Mouse (Mus musculus): ENCODE data around the gene Kcnk4. TPM values are rescaled to one million over a fixed set of nuclear protein-coding genes. Genes with fewer than 3 reads are reported as not detected.

The Kcnk4 gene
- total RNA-seq, 4 experiments from 2014 or later: 13.4 to 23.1 (median 15.8) TPM

DNA sequence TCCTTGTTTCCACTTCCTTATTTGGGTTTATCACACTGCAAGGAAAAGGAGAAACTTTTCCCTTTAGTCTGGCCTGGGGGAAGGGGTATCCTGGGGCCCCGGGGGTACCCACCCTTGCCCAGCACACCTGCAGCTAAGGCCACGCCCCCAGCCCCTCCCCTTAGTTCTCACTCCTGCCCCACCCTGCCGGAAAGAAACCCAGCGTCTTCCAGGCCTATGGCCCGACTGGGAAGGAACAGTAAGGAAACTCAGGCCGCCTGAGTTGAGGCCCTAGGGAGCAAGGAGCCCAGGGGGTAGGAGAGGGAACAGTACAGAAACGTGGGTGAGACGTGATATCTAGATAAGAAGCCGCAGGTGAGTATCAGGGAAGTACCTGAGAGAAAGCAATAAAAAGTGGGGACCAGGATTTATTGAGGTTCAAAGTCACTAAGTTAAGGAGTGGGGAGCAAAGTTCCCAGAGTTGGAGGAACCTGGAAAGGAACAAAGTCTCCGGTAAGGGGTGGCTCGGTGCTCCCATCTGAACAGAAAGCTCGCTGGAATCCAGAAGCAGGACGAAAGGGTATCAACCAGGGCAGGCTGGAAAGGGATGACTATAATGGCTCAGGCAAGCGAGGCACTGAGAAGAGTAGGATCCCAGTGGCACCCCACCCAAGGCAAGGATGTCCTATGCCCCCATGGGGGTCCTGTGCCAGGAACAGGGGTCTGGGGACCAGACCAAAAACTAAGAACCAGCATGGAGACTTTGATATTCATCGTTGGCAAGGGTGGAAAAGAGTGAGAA is 34.4 kb upstream of the Kcnk4 start:
- DNase-seq (ENCODE audit: low spot score in 2 of 2): no peak

GRCm38 (mm10) chr19:6956461-6956860 is 22.1 kb upstream of the Kcnk4 start:
- DNase-seq (ENCODE audit: low spot score in 2 of 2): no peak

- no peak for DNase-seq (ENCODE audit: low spot score in 2 of 2)
Observed at GRCm38 (mm10) chr19:6955424-6955823, 21.1 kb upstream of the Kcnk4 start.

- DNase-seq (ENCODE audit: low spot score in 2 of 2): no peak
Observed at GRCm38 (mm10) chr19:6954046-6954445, 19.7 kb upstream of the Kcnk4 start.

- no peak for DNase-seq (ENCODE audit: low spot score in 2 of 2)
Observed at GRCm38 (mm10) chr19:6952712-6953037, 18.4 kb upstream of the Kcnk4 start.

DNA sequence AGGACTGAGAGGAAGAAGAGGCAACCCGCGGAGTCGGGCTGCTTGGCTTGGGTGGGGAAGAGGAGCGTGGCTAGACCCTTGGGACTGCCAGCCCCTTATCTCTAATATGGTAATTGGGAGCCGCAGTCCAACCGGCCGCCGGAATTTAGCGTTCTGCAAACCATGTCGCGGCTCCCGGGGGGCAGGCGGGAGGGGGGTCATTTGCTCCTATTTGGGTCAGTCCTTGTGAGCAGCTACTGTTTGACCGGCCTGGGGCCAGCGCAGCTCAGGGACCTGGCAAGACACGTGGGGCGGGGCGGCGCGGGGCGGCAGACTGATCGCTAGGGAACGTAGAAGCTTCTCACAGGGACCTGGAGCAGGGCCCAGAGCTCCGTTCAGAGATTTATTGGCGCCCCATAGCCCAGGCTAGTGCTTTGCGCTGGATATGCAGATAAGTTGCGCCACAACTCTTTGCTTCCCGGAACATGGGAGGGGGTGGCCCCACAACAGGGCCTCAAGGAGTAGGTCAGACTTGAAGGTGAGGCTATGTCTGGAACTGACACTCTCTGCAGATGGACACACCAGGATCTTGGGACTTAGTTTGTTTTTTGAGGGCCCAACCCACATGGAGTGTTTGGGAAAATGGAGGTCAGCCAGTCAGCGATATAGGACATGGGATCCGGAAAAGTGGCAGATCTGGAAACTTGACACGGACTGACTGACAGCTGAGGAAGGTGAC is 17.8 kb upstream of the Kcnk4 start:
- DNase-seq (ENCODE audit: low spot score in 2 of 2): peak; percentile 72 to 83

GRCm38 (mm10) chr19:6951381-6951968 is 17.2 kb upstream of the Kcnk4 start:
- peak; percentile 94 to 96 for DNase-seq (ENCODE audit: low spot score in 2 of 2)

DNA sequence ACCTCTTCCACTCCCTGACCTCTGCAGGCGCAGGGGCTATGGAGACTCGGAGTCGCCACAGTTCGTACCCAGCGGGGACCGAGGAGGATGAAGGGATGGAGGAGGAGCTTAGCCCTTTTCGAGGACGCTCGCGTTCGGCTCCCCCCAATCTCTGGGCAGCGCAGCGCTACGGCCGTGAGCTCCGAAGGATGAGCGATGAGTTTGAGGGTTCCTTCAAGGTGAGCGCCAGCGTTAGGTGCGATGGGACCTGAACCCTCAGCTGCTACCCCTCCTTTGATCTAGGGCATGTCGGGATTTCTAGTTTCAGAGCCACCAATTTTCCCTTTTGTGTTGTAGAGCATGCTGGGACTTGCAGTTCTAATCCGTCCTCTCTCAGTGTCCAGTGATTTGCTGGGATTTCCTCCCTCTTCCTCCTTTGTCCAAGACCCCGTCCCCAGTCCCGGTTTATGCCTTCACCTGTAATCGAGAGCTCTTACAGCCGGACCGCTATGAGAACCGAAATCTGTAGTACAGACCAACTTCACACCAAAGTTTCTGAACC is 16.4 kb upstream of the Kcnk4 start:
- peak in 1 of 2 experiments; percentile 53 for DNase-seq (ENCODE audit: low spot score in 2 of 2)

DNA sequence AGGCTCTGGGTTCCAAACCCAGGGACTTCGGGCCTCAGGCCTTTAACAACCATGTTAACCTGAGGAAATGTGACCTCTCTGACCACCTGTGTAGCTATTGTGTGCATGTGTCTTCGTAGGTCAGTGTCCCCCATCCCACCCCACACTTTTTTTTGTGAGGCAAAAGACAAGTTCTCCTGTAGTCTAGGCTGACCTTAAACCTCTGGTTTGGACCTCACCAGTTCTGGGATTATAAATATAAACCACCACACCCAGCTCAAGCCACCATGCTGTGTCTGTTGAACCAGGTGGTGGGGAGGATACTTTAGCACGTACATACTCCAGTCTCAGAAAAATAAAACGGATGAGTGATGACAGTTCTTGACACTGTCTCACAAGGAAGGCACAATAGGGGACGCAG is 15.6 kb upstream of the Kcnk4 start:
- no peak for DNase-seq (ENCODE audit: low spot score in 2 of 2)

- no peak for DNase-seq (ENCODE audit: low spot score in 2 of 2)
Observed at GRCm38 (mm10) chr19:6949532-6949931, 15.2 kb upstream of the Kcnk4 start.

DNA sequence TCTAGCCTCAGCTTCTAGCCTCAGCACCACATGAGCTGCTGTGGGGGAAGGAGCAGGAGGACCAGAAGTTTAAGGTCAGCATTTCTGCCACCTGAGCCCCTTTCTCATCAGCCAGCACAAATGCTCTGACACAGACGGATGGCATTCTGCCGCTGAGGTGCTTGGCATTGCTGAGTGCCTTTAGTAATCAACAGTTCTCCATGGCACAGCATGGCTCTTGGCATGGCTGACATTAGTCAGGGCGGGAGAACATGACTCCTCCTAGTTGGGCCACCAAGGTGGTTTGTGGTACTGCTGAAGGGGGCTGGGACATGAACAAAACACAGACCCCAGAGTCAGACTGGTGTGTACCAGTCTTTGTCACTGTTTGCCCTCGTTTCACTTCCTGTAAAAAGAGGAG is 13.9 kb upstream of the Kcnk4 start:
- DNase-seq (ENCODE audit: low spot score in 2 of 2): no peak

DNA sequence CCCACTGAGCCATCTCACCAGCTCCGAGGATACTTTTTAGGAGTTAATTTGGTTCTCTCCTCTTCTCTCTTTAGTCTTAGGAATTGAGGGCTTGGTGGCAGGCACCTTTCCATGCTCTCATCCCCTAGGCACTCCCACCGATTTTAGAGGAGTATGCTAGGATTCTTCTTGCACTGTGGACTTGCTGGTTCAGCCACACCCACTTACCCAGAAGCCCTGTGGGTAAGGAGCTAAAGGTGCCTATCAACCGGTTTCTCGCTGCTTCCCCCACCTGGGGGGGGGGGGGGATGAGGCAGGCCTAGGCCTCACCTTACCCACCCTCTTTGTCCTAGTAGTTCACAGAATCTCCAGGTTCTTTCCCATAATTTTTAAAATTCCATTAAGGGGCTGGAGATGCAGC is 13.4 kb upstream of the Kcnk4 start:
- no peak for DNase-seq (ENCODE audit: low spot score in 2 of 2)

GRCm38 (mm10) chr19:6943709-6944108 is 9.4 kb upstream of the Kcnk4 start:
- no peak for DNase-seq (ENCODE audit: low spot score in 2 of 2)

GRCm38 (mm10) chr19:6942764-6943163 is 8.4 kb upstream of the Kcnk4 start:
- DNase-seq (ENCODE audit: low spot score in 2 of 2): no peak

DNA sequence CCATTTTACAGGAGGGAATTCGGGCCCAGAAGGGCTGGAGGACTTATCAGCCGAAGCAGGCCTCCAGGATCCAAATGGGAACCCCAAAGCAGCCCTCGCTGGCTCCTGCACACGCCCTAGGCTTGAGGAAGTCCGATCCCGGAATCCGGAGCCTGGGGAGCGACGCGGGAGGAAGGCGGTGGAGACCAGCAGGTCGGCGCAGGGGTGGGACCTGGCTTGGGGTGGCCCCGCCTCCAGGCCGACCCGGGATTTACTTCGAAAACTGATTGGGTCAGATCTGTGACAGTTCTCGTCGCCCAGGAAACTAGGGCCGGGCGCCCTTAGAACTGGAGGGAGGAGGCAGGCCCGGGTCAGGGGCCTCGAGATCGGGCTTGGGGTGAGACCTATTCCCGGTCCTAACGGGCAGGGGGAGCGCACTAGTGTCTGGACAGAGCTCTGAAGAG is 8.0 kb upstream of the Kcnk4 start, which contains the start of gene Gpr137:
Gene Gpr137 (minus strand): TSS at position 232 of the 443 bp plus-strand sequence.
- peak; percentile 92 for DNase-seq (ENCODE audit: low spot score in 2 of 2)

DNA sequence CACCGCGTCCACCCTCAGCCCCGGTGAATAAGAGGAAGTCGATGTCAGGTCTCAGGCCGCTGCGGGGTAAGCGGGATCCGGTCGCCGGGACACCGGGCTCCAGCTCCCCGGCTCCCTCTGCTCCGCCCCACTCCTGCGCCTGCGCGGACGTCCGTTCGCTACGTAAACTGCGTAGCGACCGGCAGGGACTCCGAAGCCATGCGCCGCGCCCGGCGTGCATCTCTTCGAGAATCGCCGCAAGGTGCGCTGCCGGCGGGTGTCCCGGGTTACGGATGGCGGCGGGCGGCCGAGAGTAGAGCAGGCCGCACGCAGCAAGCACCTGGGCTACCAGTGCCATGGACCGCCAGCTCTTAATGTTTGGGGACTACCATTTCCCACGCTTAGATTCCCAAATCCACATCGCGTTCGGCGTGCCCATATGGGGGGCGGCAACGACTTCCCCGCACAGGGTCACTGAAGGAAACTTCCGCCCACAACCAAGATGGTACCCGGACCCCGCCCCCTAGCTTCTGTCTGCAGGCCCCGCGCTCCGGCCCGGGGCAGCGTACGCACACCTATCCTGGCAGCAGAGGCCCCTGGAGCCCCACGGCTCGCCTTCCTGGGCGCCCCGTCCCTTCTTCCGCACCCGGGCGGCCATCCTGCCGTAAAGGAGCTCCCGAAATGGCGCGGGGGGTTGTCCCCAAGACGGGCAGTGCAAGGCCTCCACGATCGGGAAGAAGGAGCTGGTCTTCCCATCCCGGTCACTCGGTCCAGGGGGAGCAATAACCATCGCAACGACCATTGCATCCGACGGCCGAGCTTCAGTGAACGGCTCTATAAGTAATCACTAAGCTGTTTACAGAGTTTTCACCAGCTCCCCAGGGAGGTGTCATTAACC is 7.3 kb upstream of the Kcnk4 start, which contains the start of gene Bad:
Gene Bad (plus strand): TSS at position 490 of the 877 bp plus-strand sequence.
- peak; percentile 85 to 93 for DNase-seq (ENCODE audit: low spot score in 2 of 2)

GRCm38 (mm10) chr19:6940396-6941351 is 6.4 kb upstream of the Kcnk4 start:
- DNase-seq (ENCODE audit: low spot score in 2 of 2): no peak

GRCm38 (mm10) chr19:6939106-6940002 is 5.0 kb upstream of the Kcnk4 start:
- DNase-seq (ENCODE audit: low spot score in 2 of 2): no peak
